Mouse (Mus musculus) heart, postnatal 0 days (tissue): Measurements from ENCODE around the gene Tbc1d13. TPM values are rescaled to one million over a fixed set of nuclear protein-coding genes. Genes with fewer than 3 reads are reported as not detected.

ENCODE experiments used
- ATAC-seq: fragments of 200-750 bp; cut with Nextera tagmentation; 2 replicates; pipeline ENCODE4 v1.8.0; 2017; ENCODE audit warnings: low read depth, moderate number of reproducible peaks, moderate library complexity; ENCODE audit not compliant: insufficient read depth
- DNase-seq: peaks from one replicate; pipeline ENCODE4 v3.0.0-alpha.2; 2016; ENCODE audit warnings: low spot score
- H3K27ac ChIP-seq: fragments of 300-500 bp; sonication (generic); 2 replicates; pipeline ENCODE4 v1.5.1; 2014; ENCODE audit warnings: low read depth, mild to moderate bottlenecking
- H3K27me3 ChIP-seq: fragments of 300-500 bp; sonication (generic); 2 replicates; pipeline ENCODE4 v1.6.1; 2014; ENCODE audit warnings: low read length, mixed read lengths; ENCODE audit not compliant: control insufficient read depth, insufficient read depth
- H3K36me3 ChIP-seq: fragments of 300-500 bp; sonication (generic); replicated peaks from 2 replicates; pipeline ENCODE4 v1.6.1; 2014; ENCODE audit warnings: low read length, mixed read lengths; ENCODE audit not compliant: control insufficient read depth, insufficient read depth
- H3K4me1 ChIP-seq: fragments of 300-500 bp; sonication (generic); 2 replicates; pipeline ENCODE4 v1.6.1; 2014; ENCODE audit warnings: antibody characterized with exemption; ENCODE audit not compliant: control insufficient read depth, insufficient read depth
- H3K4me2 ChIP-seq: fragments of 300-500 bp; sonication (generic); 2 replicates; pipeline ENCODE4 v1.6.1; 2014; ENCODE audit warnings: low read depth, mild to moderate bottlenecking, low read length, moderate library complexity
- H3K4me3 ChIP-seq: fragments of 300-500 bp; sonication (generic); 2 replicates; pipeline ENCODE4 v1.5.1; 2014; ENCODE audit warnings: low read depth, low read length
- H3K9ac ChIP-seq: fragments of 300-500 bp; sonication (generic); replicated peaks from 2 replicates; pipeline ENCODE4 v1.6.1; 2014; ENCODE audit warnings: low read depth, low read length, mixed read lengths
- H3K9me3 ChIP-seq: fragments of 300-500 bp; sonication (generic); replicated peaks from 2 replicates; pipeline ENCODE4 v1.6.1; 2016; ENCODE audit warnings: low read length; ENCODE audit not compliant: control insufficient read depth
- CTCF ChIP-seq: IDR thresholded peaks from 2 replicates; pipeline ENCODE4 v1.5.1; 2016; ENCODE audit warnings: antibody characterized with exemption, control low read depth, low read depth
- EP300 ChIP-seq: IDR thresholded peaks from 2 replicates; pipeline ENCODE4 v1.6.1; 2016; ENCODE audit warnings: antibody characterized with exemption, low read depth
- WGBS: fragments of 180-500 bp; shearing (Covaris S2); extraction: QIAGEN DNeasy Blood & Tissue Kit; methylation state at CpG from one replicate; pipeline ENCODE4 v1.1.7; 2014; 5-methylcytosine and 5-hydroxymethylcytosine counted together
- polyA plus RNA-seq: library from polyadenylated mRNA; unstranded; fragments of >200 nt; fragmentation: Nextera tagmentation; extraction: Ambion mirVana; gene quantifications from 2 replicates; pipeline ENCODE4 v1.2.1, GENCODE M21; 2015
- total RNA-seq: library from RNA; depleted of rRNA; stranded (reverse); fragments of >200 nt; gene quantifications from 2 replicates; pipeline ENCODE4 v1.2.3, GENCODE M21; 2014; ENCODE audit warnings: low replicate concordance; rRNA removed

Gene Tbc1d13
- total and polyA plus RNA-seq, 2 experiments from 2014 or later = 2.9 to 21.4 TPM

DNA sequence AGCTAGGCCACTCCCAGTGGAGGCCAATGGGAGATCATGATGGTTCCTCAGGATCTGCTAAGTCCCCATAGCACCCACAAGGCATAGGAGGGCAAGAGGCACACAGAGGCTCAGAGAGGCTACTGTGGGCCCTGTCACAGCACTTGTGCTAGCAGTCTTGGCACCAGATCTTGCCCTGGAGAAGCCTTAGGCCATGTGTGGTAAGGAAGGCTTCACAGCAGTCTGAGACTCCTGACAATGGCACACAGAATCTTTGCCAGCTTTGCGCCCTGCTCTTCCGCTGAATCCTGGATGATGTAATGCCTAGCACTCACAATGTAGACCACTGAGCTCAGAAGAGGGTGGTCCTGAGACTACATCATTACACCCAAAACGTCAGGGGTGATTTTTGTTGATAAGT, 61.1 kb downstream of the Tbc1d13 start:
- H3K27ac ChIP-seq = no peak overlapping the region
- no peak overlapping the region for H3K4me2 ChIP-seq
- DNase-seq (no peak), ATAC-seq (no peak)
- H3K9me3 ChIP-seq = no peaks in the 10 kb centered on the region
- H3K4me1 ChIP-seq = no peaks in the 10 kb centered on the region
- 0 out of 2 replicates have a peak, but pooled peaks cover 5% of the 10 kb centered on the region for H3K36me3 ChIP-seq
- H3K9ac ChIP-seq = no peak overlapping the region
- 84% methylated on average over 3 of the region's 3 CpGs for WGBS
- no peaks in the 10 kb centered on the region for H3K27me3 ChIP-seq
- TF ChIP-seq EP300 (no peak), CTCF (no peak)
- no peak overlapping the region for H3K4me3 ChIP-seq

GRCm38 (mm10) chr2:30198021-30198420, 64.5 kb downstream of the Tbc1d13 start:
- Histone ChIP-seq H3K9me3 (no peaks in the 10 kb centered on the region), H3K4me3 (no peak overlapping the region), H3K4me1 (0 out of 2 replicates have a peak, but pooled peaks cover 9% of the 10 kb centered on the region), H3K36me3 (no peaks in the 10 kb centered on the region), H3K27me3 (no peaks in the 10 kb centered on the region), H3K9ac (no peak overlapping the region), H3K4me2 (no peak overlapping the region), H3K27ac (no peak overlapping the region)
- ATAC-seq = no peak
- TF ChIP-seq EP300 = no peak
- no peak for TF ChIP-seq CTCF
- DNase-seq = no peak
- 49% methylated on average over 4 of the region's 4 CpGs for WGBS

DNA sequence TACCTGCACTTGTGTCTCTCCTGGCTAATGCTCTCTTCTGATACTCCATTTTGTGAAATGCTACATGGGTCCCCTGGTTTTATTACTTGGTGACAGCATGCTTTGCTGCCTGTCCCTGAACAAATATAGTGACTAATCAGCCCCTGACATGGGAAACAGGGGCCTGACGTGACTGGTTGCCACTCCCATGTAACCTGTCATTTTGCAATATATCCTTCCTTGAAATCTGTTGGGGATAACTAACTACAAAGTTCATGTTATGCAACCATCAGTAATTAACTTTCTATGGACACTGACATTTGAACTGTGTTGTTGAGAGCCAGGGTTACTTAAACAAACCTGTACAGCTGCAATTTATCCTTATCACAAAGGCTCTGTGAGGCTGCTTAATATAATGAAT, 66.4 kb downstream of the Tbc1d13 start:
- no peaks in the 10 kb centered on the region for H3K36me3 ChIP-seq
- H3K27me3 ChIP-seq = no peaks in the 10 kb centered on the region
- 26% methylated on average over 1 of the region's 1 CpGs for WGBS
- no peak overlapping the region for H3K27ac ChIP-seq
- H3K9ac ChIP-seq = no peak overlapping the region
- TF ChIP-seq EP300 = no peak
- no peaks in the 10 kb centered on the region for H3K9me3 ChIP-seq
- no peak overlapping the region for H3K4me2 ChIP-seq
- H3K4me3 ChIP-seq = no peak overlapping the region
- ATAC-seq = no peak
- no peak for DNase-seq
- H3K4me1 ChIP-seq = 0 out of 2 replicates have a peak, but pooled peaks cover 15% of the 10 kb centered on the region

GRCm38 (mm10) chr2:30200388-30200925, 66.9 kb downstream of the Tbc1d13 start:
- no peak for ATAC-seq
- 31% methylated on average over 5 of the region's 5 CpGs for WGBS

More at GRCm38 (mm10) chr2:30200388-30200925, 66.9 kb downstream of the Tbc1d13 start:
- Histone ChIP-seq H3K27me3 (no peaks in the 10 kb centered on the region), H3K4me2 (no peak overlapping the region), H3K9ac (no peak overlapping the region), H3K36me3 (no peaks in the 10 kb centered on the region), H3K27ac (no peak overlapping the region), H3K4me1 (0 out of 2 replicates have a peak, but pooled peaks cover 15% of the 10 kb centered on the region), H3K4me3 (no peak overlapping the region), H3K9me3 (no peaks in the 10 kb centered on the region)
- no peak for DNase-seq
- TF ChIP-seq CTCF = no peak
- no peak for TF ChIP-seq EP300

Other genes with a start within 250 kb of the Tbc1d13 start
- 32.3 and 35.1 TPM in 2 replicates for gene Odf2, start 244.5 kb upstream of the Tbc1d13 start, total RNA-seq
- 22.5 and 28.6 TPM in 2 replicates for gene Odf2, start 244.5 kb upstream of the Tbc1d13 start, polyA plus RNA-seq
- gene Gle1, start 198.3 kb upstream of the Tbc1d13 start, total RNA-seq = 14.7 and 21.4 TPM in 2 replicates
- gene Gle1, start 198.3 kb upstream of the Tbc1d13 start, polyA plus RNA-seq = 22.8 and 23.0 TPM in 2 replicates
- gene Sptan1, start 168.2 kb upstream of the Tbc1d13 start, total RNA-seq = 245 and 266 TPM in 2 replicates
- 66.4 and 79.3 TPM in 2 replicates for gene Sptan1, start 168.2 kb upstream of the Tbc1d13 start, polyA plus RNA-seq
- gene Wdr34, start 84.9 kb upstream of the Tbc1d13 start, total RNA-seq = 26.2 and 30.1 TPM in 2 replicates
- gene Wdr34, start 84.9 kb upstream of the Tbc1d13 start, polyA plus RNA-seq = 17.3 and 17.6 TPM in 2 replicates
- 103 and 123 TPM in 2 replicates for gene Set, start 76.4 kb upstream of the Tbc1d13 start, total RNA-seq
- 131 and 139 TPM in 2 replicates for gene Set, start 76.4 kb upstream of the Tbc1d13 start, polyA plus RNA-seq
- 13.9 and 18.9 TPM in 2 replicates for gene Pkn3, start 56.1 kb upstream of the Tbc1d13 start, total RNA-seq
- 5.7 and 6.0 TPM in 2 replicates for gene Pkn3, start 56.1 kb upstream of the Tbc1d13 start, polyA plus RNA-seq
- gene Zdhhc12, start 40.1 kb upstream of the Tbc1d13 start, total RNA-seq = 15.5 and 27.4 TPM in 2 replicates
- 19.9 and 21.1 TPM in 2 replicates for gene Zdhhc12, start 40.1 kb upstream of the Tbc1d13 start, polyA plus RNA-seq
- gene Zer1, start 9.2 kb upstream of the Tbc1d13 start, total RNA-seq = 31.2 and 32.4 TPM in 2 replicates
- 3.7 and 4.1 TPM in 2 replicates for gene Zer1, start 9.2 kb upstream of the Tbc1d13 start, polyA plus RNA-seq
- gene Endog, start 37.7 kb downstream of the Tbc1d13 start, total RNA-seq = 124 and 127 TPM in 2 replicates
- gene Endog, start 37.7 kb downstream of the Tbc1d13 start, polyA plus RNA-seq = 72.9 and 73.0 TPM in 2 replicates
- gene Spout1, start 44.7 kb downstream of the Tbc1d13 start, total RNA-seq = 16.3 and 20.5 TPM in 2 replicates
- 13.6 and 15.2 TPM in 2 replicates for gene Spout1, start 44.7 kb downstream of the Tbc1d13 start, polyA plus RNA-seq
- 76.8 and 81.2 TPM in 2 replicates for gene Kyat1, start 72.1 kb downstream of the Tbc1d13 start, total RNA-seq
- gene Kyat1, start 72.1 kb downstream of the Tbc1d13 start, polyA plus RNA-seq = 50.7 and 51.7 TPM in 2 replicates
- 50.8 and 66.2 TPM in 2 replicates for gene Lrrc8a, start 104.0 kb downstream of the Tbc1d13 start, total RNA-seq
- gene Lrrc8a, start 104.0 kb downstream of the Tbc1d13 start, polyA plus RNA-seq = 43.5 and 46.4 TPM in 2 replicates
- 13.9 TPM in 1 of 2 replicates, not detected in the other for gene Gm28035, start 106.8 kb downstream of the Tbc1d13 start, total RNA-seq
- 0.10 and 0.12 TPM in 2 replicates for gene Gm28035, start 106.8 kb downstream of the Tbc1d13 start, polyA plus RNA-seq
- 12.9 and 47.1 TPM in 2 replicates for gene Phyhd1, start 132.5 kb downstream of the Tbc1d13 start, total RNA-seq
- 14.7 and 15.9 TPM in 2 replicates for gene Phyhd1, start 132.5 kb downstream of the Tbc1d13 start, polyA plus RNA-seq
- not detected in 2 replicates for gene Gm28038, start 147.3 kb downstream of the Tbc1d13 start, total RNA-seq
- not detected in 2 replicates for gene Gm28038, start 147.3 kb downstream of the Tbc1d13 start, polyA plus RNA-seq
- gene Dolk, start 152.6 kb downstream of the Tbc1d13 start, total RNA-seq = 45.4 and 53.8 TPM in 2 replicates
- 27.2 and 32.8 TPM in 2 replicates for gene Dolk, start 152.6 kb downstream of the Tbc1d13 start, polyA plus RNA-seq
- 24.6 and 32.3 TPM in 2 replicates for gene Nup188, start 152.7 kb downstream of the Tbc1d13 start, total RNA-seq
- 10.5 and 11.0 TPM in 2 replicates for gene Nup188, start 152.7 kb downstream of the Tbc1d13 start, polyA plus RNA-seq
- 204 and 234 TPM in 2 replicates for gene Sh3glb2, start 225.6 kb downstream of the Tbc1d13 start, total RNA-seq
- 89.5 and 93.8 TPM in 2 replicates for gene Sh3glb2, start 225.6 kb downstream of the Tbc1d13 start, polyA plus RNA-seq
- 82.6 and 105 TPM in 2 replicates for gene Miga2, start 230.5 kb downstream of the Tbc1d13 start, total RNA-seq
- gene Miga2, start 230.5 kb downstream of the Tbc1d13 start, polyA plus RNA-seq = 31.9 and 32.6 TPM in 2 replicates